ENCODE assay signal across 12 mouse cellular contexts in the genomic region with DNA sequence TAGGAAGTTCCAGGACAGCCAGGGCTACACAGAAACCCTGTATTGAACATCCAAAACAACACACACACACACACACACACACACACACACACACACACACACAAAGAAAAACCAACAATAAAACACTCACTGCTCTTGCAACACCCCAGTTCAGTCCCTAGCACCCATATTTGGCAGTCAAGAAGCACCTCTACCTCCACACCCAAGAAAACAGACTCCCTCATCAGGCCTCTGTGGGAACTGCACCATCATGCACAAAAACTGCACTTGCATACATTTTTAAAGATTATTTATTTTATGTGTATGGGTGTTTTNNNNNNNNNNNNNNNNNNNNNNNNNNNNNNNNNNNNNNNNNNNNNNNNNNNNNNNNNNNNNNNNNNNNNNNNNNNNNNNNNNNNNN. TPM values are rescaled to one million over a fixed set of nuclear protein-coding genes. Genes with fewer than 3 reads are reported as not detected.
DNase-seq lines count a peak whose midpoint lies in the region; ATAC-seq and TF ChIP-seq lines count a peak whose summit lies in the region.
"Had no signal": no experiment of that assay in that cellular context is flagged by ENCODE, and none has a peak within 500 bp of the region (broad histone marks: within the 10 kb centered on the region; RNA-seq: fewer than 3 reads in every experiment).

No protein-coding gene starts in this region.

- no peak for TF ChIP-seq POLR2A in MEL (IDR thresholded peaks at IDR 0.05; ENCODE audit: control insufficient read depth in 1 of 2, insufficient read depth in 1 of 2, low read depth in 1 of 2, low read length in 2 of 2, poor library complexity in 1 of 2)

- no peaks in the 10 kb centered on the region for H3K27me3 ChIP-seq in midbrain, postnatal 0 days (ENCODE audit: insufficient read depth, low read length)
- no peaks in the 10 kb centered on the region for H3K27me3 ChIP-seq in midbrain, embryonic 13.5 days
- no peaks in the 10 kb centered on the region; a peak in 1 of 4 replicates for H3K27me3 ChIP-seq in MEL (ENCODE audit: control insufficient read depth in 1 of 2, insufficient read depth in 2 of 2, low read length in 2 of 2)

- no peaks in the 10 kb centered on the region for H3K9me3 ChIP-seq in midbrain, postnatal 0 days (ENCODE audit: low read length)
- no peaks in the 10 kb centered on the region for H3K9me3 ChIP-seq in midbrain, embryonic 13.5 days
- no peaks in the 10 kb centered on the region for H3K9me3 ChIP-seq in MEL (replicated peaks; ENCODE audit: insufficient read depth, low read length)

- TF ChIP-seq EP300 in MEL (IDR thresholded peaks at IDR 0.05; ENCODE audit: low read depth in 1 of 2, low read length in 2 of 2), result no peak

- peak; percentile 27 for TF ChIP-seq CTCF in midbrain, postnatal 0 days (IDR thresholded peaks at IDR 0.05)
- peak; percentile 30 to 37 (median 35); a peak in 5 of 6 replicates for TF ChIP-seq CTCF in MEL (IDR thresholded peaks at IDR 0.05 in 2 of 3, conservative IDR thresholded peaks at IDR 0.05 in 1 of 3; ENCODE audit: control insufficient read depth in 1 of 3, insufficient read depth in 1 of 3, low read depth in 2 of 3, low read length in 3 of 3, poor library complexity in 1 of 3, severe bottlenecking in 1 of 3)

- H3K36me3 ChIP-seq in midbrain, postnatal 0 days (ENCODE audit: insufficient read depth, low read length), result peaks cover 7% of the 10 kb centered on the region
- peaks cover 8% of the 10 kb centered on the region for H3K36me3 ChIP-seq in midbrain, embryonic 13.5 days
- no peaks in the 10 kb centered on the region for H3K36me3 ChIP-seq in MEL (ENCODE audit: control insufficient read depth in 1 of 2, insufficient read depth in 2 of 2, low read length in 2 of 2)

- H3K9ac ChIP-seq in midbrain, postnatal 0 days (replicated peaks; ENCODE audit: low read length, poor library complexity, severe bottlenecking), result no peak overlapping the region
- H3K9ac ChIP-seq in midbrain, embryonic 13.5 days (replicated peaks), result no peak overlapping the region
- no peak overlapping the region for H3K9ac ChIP-seq in MEL (ENCODE audit: control insufficient read depth, low read depth, low read length, poor library complexity, severe bottlenecking)

- H3K4me2 ChIP-seq in midbrain, postnatal 0 days (ENCODE audit: low read depth, low read length, poor library complexity, severe bottlenecking), result no peak overlapping the region
- no peak overlapping the region for H3K4me2 ChIP-seq in midbrain, embryonic 13.5 days (replicated peaks)

- no peak overlapping the region for H3K27ac ChIP-seq in midbrain, postnatal 0 days (ENCODE audit: low read depth, low read length)
- H3K27ac ChIP-seq in midbrain, embryonic 13.5 days, result no peak overlapping the region
- H3K27ac ChIP-seq in MEL (ENCODE audit: control insufficient read depth, low read depth, low read length), result no peak overlapping the region
- H3K27ac ChIP-seq: kidney, postnatal 0 days had no signal

- H3K4me1 ChIP-seq in midbrain, postnatal 0 days (ENCODE audit: insufficient read depth, low read length), result no peaks in the 10 kb centered on the region
- H3K4me1 ChIP-seq in midbrain, embryonic 13.5 days (replicated peaks), result no peaks in the 10 kb centered on the region
- no peaks in the 10 kb centered on the region for H3K4me1 ChIP-seq in MEL (ENCODE audit: control insufficient read depth in 1 of 2, insufficient read depth in 2 of 2, low read length in 2 of 2)

- no peak for DNase-seq in midbrain, postnatal 0 days (ENCODE audit: low spot score)
- peak; percentile 68 for DNase-seq in MEL (ENCODE audit: low read depth, low spot score)
- peak; percentile 35 for DNase-seq in thymus, postnatal 25 days
- DNase-seq in spleen, adult 18-20 months, result no peak
- DNase-seq in right cerebral cortex, adult 18-20 months, result no peak
- DNase-seq: cerebellum, adult 18-20 months; gastrocnemius, postnatal 10 days had no signal

- no peaks in the 10 kb centered on the region for H3K79me2 ChIP-seq in MEL (ENCODE audit: control insufficient read depth, insufficient read depth, low read length, poor library complexity)

- no peak for ATAC-seq in midbrain, postnatal 0 days (ENCODE audit: low FRiP score)
- ATAC-seq in midbrain, embryonic 13.5 days, result no peak
- ATAC-seq in erythroid progenitor cell, adult 5-6 weeks (replicated peaks; ENCODE audit: low FRiP score, poor library complexity, severe bottlenecking), result peak; percentile 82

- no peak; the same call in none of the 2 replicates for TF ChIP-seq RAD21 in MEL (IDR thresholded peaks at IDR 0.05; ENCODE audit: low read depth, low read length)

- H3K4me3 ChIP-seq in midbrain, postnatal 0 days (ENCODE audit: low read depth, low read length), result no peak overlapping the region
- H3K4me3 ChIP-seq in midbrain, embryonic 13.5 days (replicated peaks), result no peak overlapping the region
- H3K4me3 ChIP-seq in MEL (ENCODE audit: control insufficient read depth in 1 of 2, insufficient read depth in 1 of 2, low read depth in 2 of 2, low read length in 2 of 2), result no peak overlapping the region
- H3K4me3 ChIP-seq: myocyte had no signal

TF ChIP-seq in MEL, 35 proteins besides CTCF, POLR2A, EP300 and RAD21:
- TF ChIP-seq SMC3 (IDR thresholded peaks at IDR 0.05; ENCODE audit: low read depth, low read length) (peak; percentile 27), JUND (IDR thresholded peaks at IDR 0.05; ENCODE audit: low read depth, low read length) (no peak)

RNA-seq across cellular contexts. Expression of gene Tmem160, which starts 11.3 kb away (rescaled TPM):
- total RNA-seq in midbrain, postnatal 0 days (2014; rRNA removed), result 43.1 and 55.6 TPM in 2 replicates
- polyA plus RNA-seq in midbrain, postnatal 0 days (2015; fragmentation: Nextera tagmentation; extraction: Ambion mirVana), result 105 and 108 TPM in 2 replicates
- polyA plus RNA-seq in midbrain, embryonic 13.5 days (2015; fragmentation: Nextera tagmentation; extraction: Ambion mirVana), result 48.1 and 59.4 TPM in 2 replicates
- 90.1 and 90.8 TPM in 2 replicates for total RNA-seq in MEL (2012; rRNA removed)
- 10 to 100 TPM in 1 of 2 experiments, not detected in 1; 73.3 TPM for polyA plus RNA-seq in MEL (2012; ENCODE audit: insufficient read depth in 1 of 2, insufficient read length in 2 of 2, low read depth in 1 of 2, low replicate concordance in 2 of 2, missing spikeins in 1 of 2)
- total RNA-seq in erythroid progenitor cell, adult 5-6 weeks (2015; ENCODE audit: low replicate concordance), result 6.8 and 8.0 TPM in 2 replicates
- total RNA-seq in erythroid progenitor cell, adult 5-6 weeks (2017; ENCODE audit: low replicate concordance), result 1.9 and 5.9 TPM in 2 replicates

RNA-seq across cellular contexts. Expression of gene Npas1, which starts 36.3 kb away (rescaled TPM):
- 9.4 and 11.1 TPM in 2 replicates for total RNA-seq in midbrain, postnatal 0 days (2014; rRNA removed)
- polyA plus RNA-seq in midbrain, postnatal 0 days (2015; fragmentation: Nextera tagmentation; extraction: Ambion mirVana), result 9.5 and 12.3 TPM in 2 replicates
- polyA plus RNA-seq in midbrain, embryonic 13.5 days (2015; fragmentation: Nextera tagmentation; extraction: Ambion mirVana), result 2.3 and 3.3 TPM in 2 replicates
- total RNA-seq in MEL (2012; rRNA removed), result 0.08 and 0.16 TPM in 2 replicates
- polyA plus RNA-seq in MEL (2012; ENCODE audit: insufficient read depth in 1 of 2, insufficient read length in 2 of 2, low read depth in 1 of 2, low replicate concordance in 2 of 2, missing spikeins in 1 of 2), result 1 to 10 TPM in 1 of 2 experiments, not detected in 1; 1.3 TPM
- total RNA-seq in erythroid progenitor cell, adult 5-6 weeks (2015; ENCODE audit: low replicate concordance), result not detected in 2 replicates
- not detected in 2 replicates for total RNA-seq in erythroid progenitor cell, adult 5-6 weeks (2017; ENCODE audit: low replicate concordance)
- total RNA-seq: gastrocnemius, postnatal 10 days; heart, postnatal 25 days had no signal

RNA-seq across cellular contexts. Expression of gene Zc3h4, which starts 40.5 kb away (rescaled TPM):
- 38.4 and 41.1 TPM in 2 replicates for total RNA-seq in midbrain, postnatal 0 days (2014; rRNA removed)
- 9.2 and 9.7 TPM in 2 replicates for polyA plus RNA-seq in midbrain, postnatal 0 days (2015; fragmentation: Nextera tagmentation; extraction: Ambion mirVana)
- polyA plus RNA-seq in midbrain, embryonic 13.5 days (2015; fragmentation: Nextera tagmentation; extraction: Ambion mirVana), result 18.2 and 22.1 TPM in 2 replicates
- 32.2 and 32.9 TPM in 2 replicates for total RNA-seq in MEL (2012; rRNA removed)
- 10 to 100 TPM; 59.4 to 71.8 TPM for polyA plus RNA-seq in MEL (2012; ENCODE audit: insufficient read depth in 1 of 2, insufficient read length in 2 of 2, low read depth in 1 of 2, low replicate concordance in 2 of 2, missing spikeins in 1 of 2)
- 43.6 and 44.0 TPM in 2 replicates for total RNA-seq in erythroid progenitor cell, adult 5-6 weeks (2015; ENCODE audit: low replicate concordance)
- total RNA-seq in erythroid progenitor cell, adult 5-6 weeks (2017; ENCODE audit: low replicate concordance), result 89.2 and 100.0 TPM in 2 replicates

RNA-seq across cellular contexts. Expression of gene Sae1, which starts 53.6 kb away (rescaled TPM):
- 84.6 and 98.2 TPM in 2 replicates for total RNA-seq in midbrain, postnatal 0 days (2014; rRNA removed)
- polyA plus RNA-seq in midbrain, postnatal 0 days (2015; fragmentation: Nextera tagmentation; extraction: Ambion mirVana), result 195 and 199 TPM in 2 replicates
- 267 and 272 TPM in 2 replicates for polyA plus RNA-seq in midbrain, embryonic 13.5 days (2015; fragmentation: Nextera tagmentation; extraction: Ambion mirVana)
- 182 and 187 TPM in 2 replicates for total RNA-seq in MEL (2012; rRNA removed)
- polyA plus RNA-seq in MEL (2012; ENCODE audit: insufficient read depth in 1 of 2, insufficient read length in 2 of 2, low read depth in 1 of 2, low replicate concordance in 2 of 2, missing spikeins in 1 of 2), result 100 to 1,000 TPM in 1 of 2 experiments, not detected in 1; 287 TPM
- total RNA-seq in erythroid progenitor cell, adult 5-6 weeks (2015; ENCODE audit: low replicate concordance), result 36.5 and 43.6 TPM in 2 replicates
- total RNA-seq in erythroid progenitor cell, adult 5-6 weeks (2017; ENCODE audit: low replicate concordance), result 113 and 196 TPM in 2 replicates

Comparison
In these comparisons a context has a peak if more than half of its experiments do, and no peak if none do; other contexts are left out.
1. DNase-seq: peak in MEL (single experiment) and thymus, postnatal 25 days (single experiment); none in midbrain, postnatal 0 days (single experiment), spleen, adult 18-20 months (0 of 2) and right cerebral cortex, adult 18-20 months (single experiment).